Mouse (Mus musculus) urinary bladder, postnatal 10 days (tissue): Measurements from ENCODE around the gene Otor.

Source experiments
- DNase-seq: peaks from one replicate; pipeline ENCODE4 v3.0.0; 2022; ENCODE audit warnings: low spot score

Gene Otor

GRCm38 (mm10) chr2:143078198-143078851, at the start of gene Otor:
Gene Otor (plus strand): TSS chr2:143078473.
- DNase-seq = no peak

GRCm38 (mm10) chr2:143031283-143031682, 47.0 kb upstream of the Otor start:
- no peak for DNase-seq

GRCm38 (mm10) chr2:143032378-143033255, 45.7 kb upstream of the Otor start:
- no peak for DNase-seq

- no peak for DNase-seq
Measured at GRCm38 (mm10) chr2:143034350-143035085, 43.8 kb upstream of the Otor start.

GRCm38 (mm10) chr2:143035086-143035593, 43.1 kb upstream of the Otor start:
- DNase-seq = no peak

GRCm38 (mm10) chr2:143041596-143041995, 36.7 kb upstream of the Otor start:
- no peak for DNase-seq

- no peak for DNase-seq
Measured at GRCm38 (mm10) chr2:143055251-143055650, 23.0 kb upstream of the Otor start.

- no peak for DNase-seq
Measured at GRCm38 (mm10) chr2:143056736-143057135, 21.5 kb upstream of the Otor start.

GRCm38 (mm10) chr2:143062432-143062811, 15.9 kb upstream of the Otor start:
- DNase-seq = no peak

- DNase-seq = peak; percentile 69
Measured at GRCm38 (mm10) chr2:143062812-143063792, 15.2 kb upstream of the Otor start, which contains the start of gene Snrpb2. Gene Snrpb2 (plus strand): TSS chr2:143063039.

GRCm38 (mm10) chr2:143065914-143066313, 12.4 kb upstream of the Otor start:
- DNase-seq = no peak

GRCm38 (mm10) chr2:143081693-143082092, 3.4 kb downstream of the Otor start:
- DNase-seq = no peak

- DNase-seq = no peak
Measured at GRCm38 (mm10) chr2:143084852-143085397, 6.7 kb downstream of the Otor start.

GRCm38 (mm10) chr2:143089866-143090265, 11.6 kb downstream of the Otor start:
- DNase-seq = no peak

GRCm38 (mm10) chr2:143093726-143094125, 15.5 kb downstream of the Otor start:
- DNase-seq = no peak

- DNase-seq = no peak
Measured at GRCm38 (mm10) chr2:143094761-143095160, 16.5 kb downstream of the Otor start.

- DNase-seq = no peak
Measured at GRCm38 (mm10) chr2:143097170-143097569, 18.9 kb downstream of the Otor start.

GRCm38 (mm10) chr2:143113859-143114258, 35.6 kb downstream of the Otor start:
- no peak for DNase-seq

- DNase-seq = no peak
Measured at GRCm38 (mm10) chr2:143114716-143115115, 36.4 kb downstream of the Otor start.

GRCm38 (mm10) chr2:143117453-143117852, 39.2 kb downstream of the Otor start:
- DNase-seq = no peak

GRCm38 (mm10) chr2:143118221-143118620, 39.9 kb downstream of the Otor start:
- DNase-seq = no peak
